Mouse (Mus musculus) midbrain, embryonic 14.5 days (tissue): ENCODE results near the gene Hyal1. TPM values are rescaled to one million over a fixed set of nuclear protein-coding genes. Genes with fewer than 3 reads are reported as not detected.
A peak's percentile ranks its signal among the peaks of the same experiment; 100 is the strongest.
"Not testable (repeated sequence)": the region's sequence is repeated elsewhere in the genome, so short reads cannot be mapped to it uniquely, and the experiment has no call there.

ENCODE experiments used
- ATAC-seq: fragments of 200-750 bp; cut with Nextera tagmentation; 2 replicates; pipeline ENCODE4 v1.8.0; 2017; ENCODE audit warnings: moderate number of reproducible peaks, moderate library complexity; ENCODE audit not compliant: low FRiP score, low TSS enrichment
- DNase-seq: peaks from one replicate; pipeline ENCODE4 v3.0.0-alpha.2; 2015
- H3K27ac ChIP-seq: fragments of 300-500 bp; sonication (generic); replicated peaks from 2 replicates; pipeline ENCODE4 v1.5.1; 2014; ENCODE audit warnings: mild to moderate bottlenecking, low read depth, low read length, moderate library complexity
- H3K27me3 ChIP-seq: fragments of 300-500 bp; sonication (generic); 2 replicates; pipeline ENCODE4 v1.6.1; 2014; ENCODE audit warnings: low read length, control low read depth, mixed read lengths; ENCODE audit not compliant: control insufficient read depth, insufficient read depth
- H3K36me3 ChIP-seq: fragments of 300-500 bp; sonication (generic); 2 replicates; pipeline ENCODE4 v1.6.1; 2014; ENCODE audit warnings: low read length, control low read depth; ENCODE audit not compliant: control insufficient read depth, insufficient read depth
- H3K4me1 ChIP-seq: fragments of 300-500 bp; sonication (generic); 2 replicates; pipeline ENCODE4 v1.6.1; 2014; ENCODE audit warnings: mild to moderate bottlenecking, antibody characterized with exemption, low read length, control low read depth; ENCODE audit not compliant: control insufficient read depth, insufficient read depth
- H3K4me2 ChIP-seq: fragments of 300-500 bp; sonication (generic); 2 replicates; pipeline ENCODE4 v1.6.1; 2014; ENCODE audit warnings: mild to moderate bottlenecking, low read length, moderate library complexity
- H3K4me3 ChIP-seq: fragments of 300-500 bp; sonication (generic); replicated peaks from 2 replicates; pipeline ENCODE4 v1.5.1; 2014; ENCODE audit warnings: low read depth, low read length
- H3K9ac ChIP-seq: fragments of 300-500 bp; sonication (generic); replicated peaks from 2 replicates; pipeline ENCODE4 v1.6.1; 2014; ENCODE audit warnings: mild to moderate bottlenecking, low read length, moderate library complexity
- H3K9me3 ChIP-seq: fragments of 300-500 bp; sonication (generic); 2 replicates; pipeline ENCODE4 v1.6.1; 2016; ENCODE audit warnings: low read length, control low read depth, mixed read lengths; ENCODE audit not compliant: control insufficient read depth
- WGBS: fragments of 180-500 bp; shearing (Covaris S2); extraction: QIAGEN DNeasy Blood & Tissue Kit; methylation state at CpG from one replicate; pipeline ENCODE4 v1.1.7; 2014; 5-methylcytosine and 5-hydroxymethylcytosine counted together
- polyA plus RNA-seq: library from polyadenylated mRNA; unstranded; fragments of >200 nt; fragmentation: Nextera tagmentation; extraction: Ambion mirVana; gene quantifications from 2 replicates; pipeline ENCODE4 v1.2.1, GENCODE M21; 2014

The Hyal1 gene
- polyA plus RNA-seq, 1 experiment from 2014 or later: 3.4 TPM

- Histone ChIP-seq H3K4me3 (peak overlapping the region; percentile 73), H3K9me3 (no peaks in the 10 kb centered on the region), H3K9ac (peak overlapping the region; percentile 76), H3K4me1 (peaks cover 26% of the 10 kb centered on the region), H3K27me3 (peaks cover 30% of the 10 kb centered on the region), H3K27ac (peak overlapping the region; percentile 88), H3K36me3 (peaks cover 20% of the 10 kb centered on the region), H3K4me2 (peak overlapping the region; percentile 92)
- DNase-seq: no peak
- 8% methylated on average over 37 of the region's 37 CpGs for WGBS
- ATAC-seq: peak; percentile 76; the same call in 1 of the 2 replicates
Measured at GRCm38 (mm10) chr9:107553541-107554318, 23.0 kb upstream of the Hyal1 start.

- Histone ChIP-seq H3K4me1 (peaks cover 26% of the 10 kb centered on the region), H3K9me3 (no peaks in the 10 kb centered on the region), H3K27ac (peak overlapping the region; percentile 88), H3K4me2 (peak overlapping the region; percentile 92), H3K4me3 (peak overlapping the region; percentile 73), H3K27me3 (peaks cover 30% of the 10 kb centered on the region), H3K9ac (peak overlapping the region; percentile 76), H3K36me3 (peaks cover 27% of the 10 kb centered on the region)
- DNase-seq: peak; percentile 100
- WGBS: under 1% methylated on average over 53 of the region's 53 CpGs
- peak; percentile 94 for ATAC-seq
Measured at GRCm38 (mm10) chr9:107554319-107554825, 22.4 kb upstream of the Hyal1 start.

- H3K27me3 ChIP-seq: peaks cover 30% of the 10 kb centered on the region
- peak overlapping the region; percentile 73 for H3K4me3 ChIP-seq
- no peaks in the 10 kb centered on the region for H3K9me3 ChIP-seq
- peaks cover 26% of the 10 kb centered on the region for H3K4me1 ChIP-seq
- DNase-seq (peak; percentile 54), ATAC-seq (no peak)
- H3K9ac ChIP-seq: peak overlapping the region; percentile 76
- H3K4me2 ChIP-seq: peak overlapping the region; percentile 92
- H3K36me3 ChIP-seq: peaks cover 33% of the 10 kb centered on the region
- H3K27ac ChIP-seq: peak overlapping the region; percentile 88
- under 1% methylated on average over 23 of the region's 23 CpGs for WGBS
Measured at GRCm38 (mm10) chr9:107555031-107555457, 21.7 kb upstream of the Hyal1 start.

- H3K9ac ChIP-seq: peak overlapping the region; percentile 76; the same call in 1 of the 2 replicates
Measured at GRCm38 (mm10) chr9:107555701-107556100, 21.0 kb upstream of the Hyal1 start.

GRCm38 (mm10) chr9:107556346-107556745 is 20.4 kb upstream of the Hyal1 start:
- no peaks in the 10 kb centered on the region for H3K9me3 ChIP-seq
- peaks cover 23% of the 10 kb centered on the region for H3K4me1 ChIP-seq
- peaks cover 17% of the 10 kb centered on the region for H3K27me3 ChIP-seq
- 0 out of 2 replicates have a peak overlapping the region, but pooled peaks have one; percentile 73 for H3K4me3 ChIP-seq
- H3K9ac ChIP-seq: peak overlapping the region; percentile 76; the same call in 1 of the 2 replicates
- H3K27ac ChIP-seq: no peak overlapping the region
- DNase-seq (no peak), ATAC-seq (no peak)
- H3K36me3 ChIP-seq: peaks cover 46% of the 10 kb centered on the region
- peak overlapping the region; percentile 92 for H3K4me2 ChIP-seq
- 83% methylated on average over 3 of the region's 3 CpGs for WGBS

More at GRCm38 (mm10) chr9:107555701-107556100, 21.0 kb upstream of the Hyal1 start:
- no peak overlapping the region for H3K27ac ChIP-seq
- H3K4me3 ChIP-seq: peak overlapping the region; percentile 73
- peak overlapping the region; percentile 92 for H3K4me2 ChIP-seq
- H3K9me3 ChIP-seq: no peaks in the 10 kb centered on the region
- 48% methylated on average over 2 of the region's 2 CpGs for WGBS
- DNase-seq (no peak), ATAC-seq (no peak)
- peaks cover 26% of the 10 kb centered on the region for H3K4me1 ChIP-seq
- peaks cover 40% of the 10 kb centered on the region for H3K36me3 ChIP-seq
- H3K27me3 ChIP-seq: peaks cover 23% of the 10 kb centered on the region

GRCm38 (mm10) chr9:107563029-107563581 is 13.6 kb upstream of the Hyal1 start, which contains the start of gene Tusc2:
Gene Tusc2, plus strand, starts transcription at chr9:107563255.
- Histone ChIP-seq H3K36me3 (peaks cover 68% of the 10 kb centered on the region), H3K9ac (peak within 1 kb of the TSS; percentile 77), H3K4me1 (peaks cover 19% of the 10 kb centered on the region), H3K4me2 (peak within 1 kb of the TSS; percentile 71), H3K27me3 (no peaks in the 10 kb centered on the region), H3K27ac (peak within 1 kb of the TSS; percentile 62), H3K4me3 (peak within 1 kb of the TSS; percentile 78), H3K9me3 (no peaks in the 10 kb centered on the region)
- DNase-seq (peak; percentile 95), ATAC-seq (peak; percentile 96)
- WGBS: under 1% methylated on average over 46 of the region's 46 CpGs

GRCm38 (mm10) chr9:107565556-107565955 is 11.2 kb upstream of the Hyal1 start:
- DNase-seq, H3K9me3 ChIP-seq, H3K9ac ChIP-seq, H3K27ac ChIP-seq, H3K4me3 ChIP-seq, H3K27me3 ChIP-seq, ATAC-seq, H3K4me2 ChIP-seq: not testable (repeated sequence)
- WGBS: 45% methylated on average over 5 of the region's 5 CpGs
- Histone ChIP-seq H3K4me1 (peaks cover 31% of the 10 kb centered on the region), H3K36me3 (peaks cover 46% of the 10 kb centered on the region)

- Histone ChIP-seq H3K9me3 (no peaks in the 10 kb centered on the region), H3K9ac (no peak overlapping the region), H3K36me3 (peaks cover 46% of the 10 kb centered on the region), H3K4me1 (peaks cover 37% of the 10 kb centered on the region), H3K4me3 (0 out of 2 replicates have a peak overlapping the region, but pooled peaks have one; percentile 2), H3K27ac (no peak overlapping the region), H3K27me3 (no peaks in the 10 kb centered on the region), H3K4me2 (peak overlapping the region; percentile 17; the same call in 1 of the 2 replicates)
- DNase-seq: peak; percentile 84
- 63% methylated on average over 15 of the region's 15 CpGs for WGBS
- ATAC-seq: no peak
Measured at GRCm38 (mm10) chr9:107566041-107566709, 10.6 kb upstream of the Hyal1 start.
